Mouse (Mus musculus) heart, postnatal 14 days (tissue): ENCODE measurements around the gene Ccser1. TPM values are rescaled to one million over a fixed set of nuclear protein-coding genes. Genes with fewer than 3 reads are reported as not detected.
"Not testable (repeated sequence)": the region's sequence is repeated elsewhere in the genome, so short reads cannot be mapped to it uniquely, and the experiment has no call there.

Experiments used
- DNase-seq, 2 experiments: peaks; one replicate each; pipeline ENCODE4 v3.0.0; 2021 to 2022
- intact Hi-C: fragments of 180-260 bp; cut with DNase I; formaldehyde crosslinking; loops from one replicate; pipeline ENCODE4 v1.15.1; 2025
- total RNA-seq, 2 experiments: library from RNA; stranded (reverse); gene quantifications; 2 replicates each; pipeline ENCODE4 v1.2.3; 2021

Ccser1 gene
- total RNA-seq, 2 experiments from 2014 or later: 2.5 to 2.9 TPM

GRCm38 (mm10) chr6:61217717-61218116 lies 37.6 kb downstream of the Ccser1 start:
- intact Hi-C loops: no loop called here
- no peak for DNase-seq

- intact Hi-C loops: no loop called here
- no peak for DNase-seq
Measured at GRCm38 (mm10) chr6:61223563-61223962, 43.4 kb downstream of the Ccser1 start.

GRCm38 (mm10) chr6:61225302-61225701 lies 45.2 kb downstream of the Ccser1 start:
- intact Hi-C loops: no loop called here
- DNase-seq: no peak

GRCm38 (mm10) chr6:61230058-61230718 lies 50.1 kb downstream of the Ccser1 start:
- no peak for DNase-seq
- intact Hi-C loops: no loop called here

- DNase-seq: no peak
- intact Hi-C loops: no loop called here
Measured at GRCm38 (mm10) chr6:61233060-61233459, 52.9 kb downstream of the Ccser1 start.

- intact Hi-C loops: no loop called here
- DNase-seq: no peak
Measured at GRCm38 (mm10) chr6:61233548-61234187, 53.5 kb downstream of the Ccser1 start.

GRCm38 (mm10) chr6:61240618-61241017 lies 60.5 kb downstream of the Ccser1 start:
- DNase-seq: no peak
- intact Hi-C loops: no loop called here

- no peak for DNase-seq
- intact Hi-C loops: no loop called here
Measured at GRCm38 (mm10) chr6:61242556-61242955, 62.4 kb downstream of the Ccser1 start.

GRCm38 (mm10) chr6:61246523-61246922 lies 66.4 kb downstream of the Ccser1 start:
- DNase-seq: no peak
- intact Hi-C loops: no loop called here

- intact Hi-C loops: no loop called here
- DNase-seq: no peak
Measured at GRCm38 (mm10) chr6:61247842-61248472, 67.8 kb downstream of the Ccser1 start.

GRCm38 (mm10) chr6:61248700-61249099 lies 68.6 kb downstream of the Ccser1 start:
- DNase-seq: no peak
- intact Hi-C loops: no loop called here

GRCm38 (mm10) chr6:61251232-61251631 lies 71.1 kb downstream of the Ccser1 start:
- intact Hi-C loops: no loop called here
- no peak for DNase-seq

- intact Hi-C loops: no loop called here
- DNase-seq: no peak
Measured at GRCm38 (mm10) chr6:61252912-61253311, 72.8 kb downstream of the Ccser1 start.

GRCm38 (mm10) chr6:61255874-61256273 lies 75.8 kb downstream of the Ccser1 start:
- DNase-seq: not testable (repeated sequence)

GRCm38 (mm10) chr6:61258847-61259634 lies 78.9 kb downstream of the Ccser1 start:
- no peak for DNase-seq
- intact Hi-C loops: no loop called here

More at GRCm38 (mm10) chr6:61255874-61256273, 75.8 kb downstream of the Ccser1 start:
- intact Hi-C loops: not testable (repeated sequence)

- intact Hi-C loops: no loop called here
- no peak for DNase-seq
Measured at GRCm38 (mm10) chr6:61261381-61261780, 81.3 kb downstream of the Ccser1 start.

- no peak for DNase-seq
- intact Hi-C loops: no loop called here
Measured at GRCm38 (mm10) chr6:61262448-61262847, 82.3 kb downstream of the Ccser1 start.

- intact Hi-C loops: no loop called here
- DNase-seq: no peak
Measured at GRCm38 (mm10) chr6:61263291-61263690, 83.2 kb downstream of the Ccser1 start.

- DNase-seq: no peak
- intact Hi-C loops: no loop called here
Measured at GRCm38 (mm10) chr6:61271033-61271432, 90.9 kb downstream of the Ccser1 start.

GRCm38 (mm10) chr6:61273430-61273829 lies 93.3 kb downstream of the Ccser1 start:
- no peak for DNase-seq
- intact Hi-C loops: no loop called here

- intact Hi-C loops: no loop called here
- DNase-seq: no peak
Measured at GRCm38 (mm10) chr6:61279506-61279905, 99.4 kb downstream of the Ccser1 start.
